Mouse (Mus musculus) liver, embryonic 15.5 days (tissue): ENCODE data around the gene Smim8. TPM values are rescaled to one million over a fixed set of nuclear protein-coding genes. Genes with fewer than 3 reads are reported as not detected.
"Not testable (repeated sequence)": the region's sequence is repeated elsewhere in the genome, so short reads cannot be mapped to it uniquely, and the experiment has no call there.

ENCODE experiments used
- ATAC-seq: fragments of 200-750 bp; cut with Nextera tagmentation; 2 replicates; pipeline ENCODE4 v1.8.0; 2017; ENCODE audit warnings: moderate number of reproducible peaks, mild to moderate bottlenecking, moderate library complexity; ENCODE audit not compliant: insufficient read depth
- H3K27ac ChIP-seq: fragments of 300-500 bp; sonication (generic); replicated peaks from 2 replicates; pipeline ENCODE4 v1.5.1; 2015; ENCODE audit warnings: mild to moderate bottlenecking, inconsistent platforms
- H3K27me3 ChIP-seq: fragments of 300-500 bp; sonication (generic); 2 replicates; pipeline ENCODE4 v1.6.1; 2015; ENCODE audit warnings: mild to moderate bottlenecking, inconsistent platforms
- H3K36me3 ChIP-seq: fragments of 300-500 bp; sonication (generic); replicated peaks from 2 replicates; pipeline ENCODE4 v1.6.1; 2015; ENCODE audit warnings: moderate library complexity, mild to moderate bottlenecking, inconsistent platforms
- H3K4me1 ChIP-seq: fragments of 300-500 bp; sonication (generic); replicated peaks from 2 replicates; pipeline ENCODE4 v1.6.1; 2015; ENCODE audit warnings: inconsistent platforms
- H3K4me2 ChIP-seq: fragments of 300-500 bp; sonication (generic); 2 replicates; pipeline ENCODE4 v1.6.1; 2015; ENCODE audit warnings: moderate library complexity, mild to moderate bottlenecking, inconsistent platforms
- H3K4me3 ChIP-seq: fragments of 300-500 bp; sonication (generic); replicated peaks from 2 replicates; pipeline ENCODE4 v1.5.1; 2015; ENCODE audit warnings: mild to moderate bottlenecking, inconsistent platforms
- H3K9ac ChIP-seq: fragments of 300-500 bp; sonication (generic); 2 replicates; pipeline ENCODE4 v1.6.1; 2015; ENCODE audit warnings: moderate library complexity, mild to moderate bottlenecking, inconsistent platforms
- H3K9me3 ChIP-seq: fragments of 300-500 bp; sonication (generic); replicated peaks from 2 replicates; pipeline ENCODE4 v1.6.1; 2016; ENCODE audit warnings: inconsistent platforms
- WGBS: fragments of 180-500 bp; shearing (Covaris S2); methylation state at CpG from one replicate; pipeline ENCODE4 v1.1.7; 2015; ENCODE audit warnings: mixed read lengths; ENCODE audit not compliant: insufficient replicate concordance; 5-methylcytosine and 5-hydroxymethylcytosine counted together
- polyA plus RNA-seq: library from polyadenylated mRNA; unstranded; fragments of >200 nt; fragmentation: Nextera tagmentation; extraction: Ambion mirVana; gene quantifications from 2 replicates; pipeline ENCODE4 v1.2.1, GENCODE M21; 2015

The Smim8 gene
- polyA plus RNA-seq, 1 experiment from 2014 or later = 24.2 TPM

GRCm38 (mm10) chr4:34771652-34772371 is 6.4 kb downstream of the Smim8 start:
- no peak overlapping the region for H3K27ac ChIP-seq
- no peaks in the 10 kb centered on the region for H3K9me3 ChIP-seq
- peaks cover 3% of the 10 kb centered on the region for H3K36me3 ChIP-seq
- H3K27me3 ChIP-seq = no peaks in the 10 kb centered on the region
- WGBS = 44% methylated on average over 8 of the region's 8 CpGs
- peaks cover 12% of the 10 kb centered on the region for H3K4me1 ChIP-seq
- no peak overlapping the region for H3K4me2 ChIP-seq
- no peak overlapping the region for H3K4me3 ChIP-seq
- H3K9ac ChIP-seq = no peak overlapping the region
- ATAC-seq = no peak

GRCm38 (mm10) chr4:34756163-34756562 is 22.1 kb downstream of the Smim8 start, which contains the start of gene Gm136:
TSS of gene Gm136 (minus strand) at chr4:34756263.
- Histone ChIP-seq H3K4me1 (no peaks in the 10 kb centered on the region), H3K36me3 (no peaks in the 10 kb centered on the region), H3K9me3 (no peaks in the 10 kb centered on the region), H3K4me2 (no peak within 1 kb of the TSS), H3K4me3 (no peak within 1 kb of the TSS), H3K27me3 (no peaks in the 10 kb centered on the region), H3K27ac (no peak within 1 kb of the TSS), H3K9ac (no peak within 1 kb of the TSS)
- WGBS = 29% methylated on average over 1 of the region's 1 CpGs
- no peak for ATAC-seq

GRCm38 (mm10) chr4:34749236-34749635 is 29.0 kb downstream of the Smim8 start:
- Histone ChIP-seq H3K9me3 (no peaks in the 10 kb centered on the region), H3K36me3 (no peaks in the 10 kb centered on the region), H3K27ac (no peak overlapping the region), H3K4me2 (no peak overlapping the region), H3K9ac (no peak overlapping the region), H3K4me3 (no peak overlapping the region), H3K27me3 (no peaks in the 10 kb centered on the region), H3K4me1 (no peaks in the 10 kb centered on the region)
- 30% methylated on average over 6 of the region's 6 CpGs for WGBS
- no peak for ATAC-seq

- no peak for ATAC-seq
- H3K4me2 ChIP-seq = no peak overlapping the region
- peaks cover 12% of the 10 kb centered on the region for H3K27me3 ChIP-seq
- no peak overlapping the region for H3K9ac ChIP-seq
- H3K27ac ChIP-seq = no peak overlapping the region
- H3K36me3 ChIP-seq = no peaks in the 10 kb centered on the region
- no peaks in the 10 kb centered on the region for H3K9me3 ChIP-seq
- 60% methylated on average over 3 of the region's 3 CpGs for WGBS
- H3K4me3 ChIP-seq = no peak overlapping the region
- H3K4me1 ChIP-seq = peaks cover 8% of the 10 kb centered on the region
These were observed 43.8 kb downstream of the Smim8 start for GRCm38 (mm10) chr4:34734461-34734860.

GRCm38 (mm10) chr4:34733415-34733814 is 44.8 kb downstream of the Smim8 start:
- not testable (repeated sequence) for H3K9me3 ChIP-seq, H3K4me1 ChIP-seq, H3K4me2 ChIP-seq, H3K27ac ChIP-seq, H3K4me3 ChIP-seq, H3K9ac ChIP-seq, ATAC-seq, H3K36me3 ChIP-seq
- 17% methylated on average over 2 of the region's 2 CpGs for WGBS
- peaks cover 17% of the 10 kb centered on the region for H3K27me3 ChIP-seq

GRCm38 (mm10) chr4:34729851-34730341 is 48.3 kb downstream of the Smim8 start, which contains the start of gene Cfap206:
TSS of gene Cfap206 (minus strand) at chr4:34730206.
- ATAC-seq = peak; percentile 75
- Histone ChIP-seq H3K9me3 (no peaks in the 10 kb centered on the region), H3K4me2 (peak within 1 kb of the TSS; percentile 77), H3K36me3 (no peaks in the 10 kb centered on the region), H3K4me3 (peak within 1 kb of the TSS; percentile 54), H3K9ac (no peak within 1 kb of the TSS), H3K4me1 (peaks cover 8% of the 10 kb centered on the region), H3K27ac (no peak within 1 kb of the TSS), H3K27me3 (peaks cover 26% of the 10 kb centered on the region)
- WGBS = under 1% methylated on average over 38 of the region's 38 CpGs

- 58% methylated on average over 3 of the region's 3 CpGs for WGBS
- not testable (repeated sequence) for H3K4me1 ChIP-seq, H3K4me3 ChIP-seq, H3K27ac ChIP-seq, H3K9ac ChIP-seq, ATAC-seq, H3K9me3 ChIP-seq, H3K36me3 ChIP-seq, H3K4me2 ChIP-seq
- peaks cover 23% of the 10 kb centered on the region for H3K27me3 ChIP-seq
These were observed 52.5 kb downstream of the Smim8 start for GRCm38 (mm10) chr4:34725710-34726109.

- Histone ChIP-seq H3K9ac (no peak overlapping the region), H3K36me3 (no peaks in the 10 kb centered on the region), H3K9me3 (0 out of 2 replicates have a peak, but pooled peaks cover 7% of the 10 kb centered on the region), H3K4me1 (no peaks in the 10 kb centered on the region), H3K4me2 (no peak overlapping the region), H3K27me3 (peaks cover 13% of the 10 kb centered on the region), H3K27ac (no peak overlapping the region), H3K4me3 (no peak overlapping the region)
- no peak for ATAC-seq
- 56% methylated on average over 4 of the region's 4 CpGs for WGBS
These were observed 53.9 kb downstream of the Smim8 start for GRCm38 (mm10) chr4:34724306-34724705.

- H3K9me3 ChIP-seq = 0 out of 2 replicates have a peak, but pooled peaks cover 9% of the 10 kb centered on the region
- H3K27ac ChIP-seq = no peak overlapping the region
- no peak overlapping the region for H3K4me3 ChIP-seq
- WGBS = 59% methylated on average over 4 of the region's 4 CpGs
- H3K4me1 ChIP-seq = no peaks in the 10 kb centered on the region
- ATAC-seq = no peak
- no peaks in the 10 kb centered on the region for H3K36me3 ChIP-seq
- no peak overlapping the region for H3K4me2 ChIP-seq
- H3K9ac ChIP-seq = no peak overlapping the region
- H3K27me3 ChIP-seq = peaks cover 7% of the 10 kb centered on the region
These were observed 55.0 kb downstream of the Smim8 start for GRCm38 (mm10) chr4:34723186-34723585.

GRCm38 (mm10) chr4:34720127-34720895 is 57.9 kb downstream of the Smim8 start:
- H3K4me1 ChIP-seq = no peaks in the 10 kb centered on the region
- whole genome bisulfite sequencing = 63% methylated on average over 7 of the region's 7 CpGs
- H3K9me3 ChIP-seq = 0 out of 2 replicates have a peak, but pooled peaks cover 9% of the 10 kb centered on the region
- H3K27ac ChIP-seq = no peak overlapping the region
- no peak overlapping the region for H3K4me2 ChIP-seq
- no peak overlapping the region for H3K4me3 ChIP-seq
- ATAC-seq = no peak
- no peaks in the 10 kb centered on the region for H3K27me3 ChIP-seq
- no peak overlapping the region for H3K9ac ChIP-seq
- no peaks in the 10 kb centered on the region for H3K36me3 ChIP-seq

GRCm38 (mm10) chr4:34719421-34719820 is 58.8 kb downstream of the Smim8 start:
- Histone ChIP-seq H3K27ac (no peak overlapping the region), H3K36me3 (no peaks in the 10 kb centered on the region), H3K27me3 (no peaks in the 10 kb centered on the region), H3K4me2 (no peak overlapping the region), H3K4me3 (no peak overlapping the region), H3K4me1 (no peaks in the 10 kb centered on the region), H3K9me3 (0 out of 2 replicates have a peak, but pooled peaks cover 9% of the 10 kb centered on the region), H3K9ac (no peak overlapping the region)
- ATAC-seq = no peak
- WGBS = 86% methylated on average over 12 of the region's 12 CpGs
